Mouse (Mus musculus) lung, embryonic 14.5 days (tissue): Measurements from ENCODE around the gene Ankrd39. TPM values are rescaled to one million over a fixed set of nuclear protein-coding genes. Genes with fewer than 3 reads are reported as not detected.
"Not testable (repeated sequence)": the region's sequence is repeated elsewhere in the genome, so short reads cannot be mapped to it uniquely, and the experiment has no call there.

Experiments used
- ATAC-seq: fragments of 200-750 bp; cut with Nextera tagmentation; 2 replicates; pipeline ENCODE4 v1.8.0; 2017; ENCODE audit warnings: mild to moderate bottlenecking, moderate TSS enrichment, moderate library complexity; ENCODE audit not compliant: insufficient read depth
- DNase-seq: peaks from one replicate; pipeline ENCODE4 v3.0.0-alpha.2; 2015
- H3K27ac ChIP-seq: fragments of 300-500 bp; sonication (generic); 2 replicates; pipeline ENCODE4 v1.5.1; 2014; ENCODE audit warnings: low read depth, mild to moderate bottlenecking, moderate library complexity
- H3K27me3 ChIP-seq: fragments of 300-500 bp; sonication (generic); 2 replicates; pipeline ENCODE4 v1.6.1; 2014; ENCODE audit warnings: low read length, control low read depth; ENCODE audit not compliant: insufficient read depth
- H3K36me3 ChIP-seq: fragments of 300-500 bp; sonication (generic); 2 replicates; pipeline ENCODE4 v1.6.1; 2014; ENCODE audit warnings: control low read depth; ENCODE audit not compliant: insufficient read depth
- H3K4me1 ChIP-seq: fragments of 300-500 bp; sonication (generic); 2 replicates; pipeline ENCODE4 v1.6.1; 2014; ENCODE audit warnings: antibody characterized with exemption, control low read depth; ENCODE audit not compliant: insufficient read depth
- H3K4me2 ChIP-seq: fragments of 300-500 bp; sonication (generic); 2 replicates; pipeline ENCODE4 v1.6.1; 2014; ENCODE audit warnings: mild to moderate bottlenecking
- H3K4me3 ChIP-seq: fragments of 300-500 bp; sonication (generic); 2 replicates; pipeline ENCODE4 v1.5.1; 2014; ENCODE audit warnings: low read depth, low read length
- H3K9ac ChIP-seq: fragments of 300-500 bp; sonication (generic); 2 replicates; pipeline ENCODE4 v1.6.1; 2014
- H3K9me3 ChIP-seq: fragments of 300-500 bp; sonication (generic); 2 replicates; pipeline ENCODE4 v1.6.1; 2016; ENCODE audit warnings: low read depth, low read length, control low read depth
- CTCF ChIP-seq: IDR thresholded peaks from 2 replicates; pipeline ENCODE4 v1.5.1; 2016; ENCODE audit warnings: antibody characterized with exemption, low read depth
- WGBS: fragments of 180-500 bp; shearing (Covaris S2); extraction: QIAGEN DNeasy Blood & Tissue Kit; methylation state at CpG from one replicate; pipeline ENCODE4 v1.1.7; 2014; 5-methylcytosine and 5-hydroxymethylcytosine counted together
- polyA plus RNA-seq: library from polyadenylated mRNA; unstranded; fragments of >200 nt; fragmentation: Nextera tagmentation; extraction: Ambion mirVana; gene quantifications from 2 replicates; pipeline ENCODE4 v1.2.1, GENCODE M21; 2014

Ankrd39 gene
- polyA plus RNA-seq, 1 experiment from 2014 or later, result 19.9 TPM

DNA sequence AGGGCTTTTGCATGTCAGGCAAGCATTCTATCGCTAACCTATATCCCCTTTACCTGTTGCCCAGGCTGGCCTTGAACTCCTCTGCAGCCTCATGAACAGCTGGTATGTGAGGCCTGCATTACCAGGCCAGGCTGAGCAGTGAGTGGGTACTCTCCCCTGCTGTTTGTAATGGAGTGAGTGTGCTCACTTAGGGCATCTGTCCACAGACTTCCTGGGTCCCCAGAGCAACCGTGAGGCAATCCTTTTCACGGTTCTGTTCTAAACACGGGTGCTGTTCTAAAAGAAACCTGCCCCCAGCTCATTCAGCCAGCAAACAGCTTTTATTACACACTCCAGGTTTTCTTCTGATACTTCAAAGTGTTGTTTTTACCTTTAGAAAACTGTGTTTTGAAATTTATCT is 8.5 kb downstream of the Ankrd39 start:
- Histone ChIP-seq H3K4me1 (no peaks in the 10 kb centered on the region), H3K27ac (no peak overlapping the region), H3K9me3 (no peaks in the 10 kb centered on the region), H3K9ac (no peak overlapping the region), H3K4me2 (no peak overlapping the region), H3K27me3 (no peaks in the 10 kb centered on the region), H3K4me3 (no peak overlapping the region), H3K36me3 (peaks cover 54% of the 10 kb centered on the region)
- DNase-seq, result no peak
- ATAC-seq, result no peak
- TF ChIP-seq CTCF, result no peak
- 75% methylated on average over 4 of the region's 4 CpGs for WGBS

DNA sequence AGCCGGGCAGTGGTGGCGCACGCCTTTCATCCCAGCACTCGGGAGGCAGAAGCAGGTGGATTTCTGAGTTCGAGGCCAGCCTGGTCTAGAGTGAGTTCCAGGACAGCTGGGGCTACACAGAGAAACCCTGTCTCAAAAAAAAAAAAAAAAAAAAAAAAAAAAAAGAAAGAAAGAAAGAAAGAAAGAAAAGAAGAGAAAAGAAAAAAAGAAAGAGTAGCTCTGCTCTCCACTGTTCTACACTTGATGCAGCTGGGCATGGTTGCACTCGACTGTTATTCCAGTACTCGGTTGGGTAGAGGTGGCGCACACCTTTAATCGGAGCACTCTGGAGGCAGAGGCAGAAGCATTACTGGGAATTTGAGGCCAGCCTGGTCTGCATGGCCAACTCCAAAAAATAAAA is 10.5 kb downstream of the Ankrd39 start, which contains the start of gene Ankrd23:
Ankrd23 (minus strand) TSS at position 101 of the 400 bp plus-strand sequence.
- H3K9me3 ChIP-seq, H3K4me3 ChIP-seq, H3K4me1 ChIP-seq, H3K27me3 ChIP-seq, DNase-seq, H3K27ac ChIP-seq, H3K9ac ChIP-seq, H3K4me2 ChIP-seq, ATAC-seq: not testable (repeated sequence)
- 91% methylated on average over 9 of the region's 9 CpGs for WGBS
- peaks cover 45% of the 10 kb centered on the region for H3K36me3 ChIP-seq

DNA sequence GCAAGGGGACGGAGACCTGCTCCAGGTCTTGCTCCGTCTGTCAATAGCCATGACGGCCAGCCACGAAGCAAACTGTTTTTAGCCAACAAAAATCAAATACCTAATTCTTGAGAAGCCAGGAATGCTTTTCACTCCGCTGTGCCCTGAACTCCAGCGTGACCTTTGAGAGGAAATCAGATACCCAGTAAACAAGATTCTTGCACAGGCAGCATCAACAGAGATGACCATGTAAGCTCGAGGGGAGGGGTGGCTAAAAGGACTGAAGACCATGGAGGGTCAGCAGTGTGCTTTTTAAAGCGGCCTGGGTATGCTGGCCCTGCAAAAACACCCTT is 10.9 kb downstream of the Ankrd39 start:
- H3K27me3 ChIP-seq, result no peaks in the 10 kb centered on the region
- no peak overlapping the region for H3K4me3 ChIP-seq
- H3K9ac ChIP-seq, result no peak overlapping the region
- H3K27ac ChIP-seq, result no peak overlapping the region
- peaks cover 41% of the 10 kb centered on the region; the same call in 1 of the 2 replicates for H3K36me3 ChIP-seq
- no peak overlapping the region for H3K4me2 ChIP-seq
- no peak for TF ChIP-seq CTCF
- no peak for DNase-seq
- WGBS, result 47% methylated on average over 8 of the region's 8 CpGs
- no peaks in the 10 kb centered on the region for H3K9me3 ChIP-seq
- no peak for ATAC-seq
- H3K4me1 ChIP-seq, result no peaks in the 10 kb centered on the region

DNA sequence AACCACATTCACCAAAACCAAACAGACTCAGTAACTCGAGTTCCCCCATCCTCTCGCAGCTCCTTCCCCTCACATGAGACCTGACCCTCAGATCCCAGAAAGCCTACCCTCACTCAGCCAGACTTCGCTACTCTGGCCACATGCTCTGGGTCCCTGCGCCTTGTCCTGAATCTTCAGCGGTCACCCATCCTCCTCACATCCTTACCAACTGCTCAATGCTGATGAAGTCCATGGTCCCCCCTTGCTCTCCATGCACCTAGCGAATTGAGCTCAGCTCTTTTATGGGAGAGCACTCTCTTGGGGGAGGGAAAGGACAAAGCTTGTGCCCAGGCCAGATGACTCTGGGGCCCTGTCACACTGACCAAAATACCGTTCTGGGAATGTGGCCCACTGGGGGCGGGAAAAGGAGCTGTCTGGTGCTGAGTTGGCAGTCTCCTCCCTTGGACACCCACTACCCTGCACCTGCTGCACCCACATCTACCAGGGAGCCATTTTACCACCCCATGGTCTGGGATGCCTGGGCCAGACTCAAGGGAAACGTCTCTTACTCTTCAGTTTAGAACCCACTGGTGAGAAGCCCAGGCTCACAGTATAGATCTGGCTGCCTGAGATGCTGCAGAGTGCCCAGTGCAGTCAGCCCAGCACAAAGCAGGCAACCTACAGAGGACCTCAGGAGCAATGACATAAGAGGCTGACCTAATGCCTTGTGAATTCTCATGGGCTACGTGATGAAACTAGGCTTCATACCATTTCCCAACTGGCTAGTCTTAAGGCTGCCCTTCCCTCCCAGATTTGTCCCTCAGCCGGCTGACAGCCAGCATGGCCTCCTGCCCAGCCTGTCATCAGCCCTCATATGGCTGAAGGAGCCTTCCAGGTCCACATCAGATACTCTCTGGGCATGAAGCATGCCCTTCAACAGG is 11.5 kb downstream of the Ankrd39 start:
- ATAC-seq, result no peak
- DNase-seq, result no peak
- Histone ChIP-seq H3K4me3 (no peak overlapping the region), H3K4me1 (no peaks in the 10 kb centered on the region), H3K4me2 (no peak overlapping the region), H3K27me3 (no peaks in the 10 kb centered on the region), H3K27ac (no peak overlapping the region), H3K36me3 (peaks cover 42% of the 10 kb centered on the region; the same call in 1 of the 2 replicates), H3K9me3 (no peaks in the 10 kb centered on the region), H3K9ac (no peak overlapping the region)
- WGBS, result 77% methylated on average over 11 of the region's 11 CpGs
- no peak for TF ChIP-seq CTCF

DNA sequence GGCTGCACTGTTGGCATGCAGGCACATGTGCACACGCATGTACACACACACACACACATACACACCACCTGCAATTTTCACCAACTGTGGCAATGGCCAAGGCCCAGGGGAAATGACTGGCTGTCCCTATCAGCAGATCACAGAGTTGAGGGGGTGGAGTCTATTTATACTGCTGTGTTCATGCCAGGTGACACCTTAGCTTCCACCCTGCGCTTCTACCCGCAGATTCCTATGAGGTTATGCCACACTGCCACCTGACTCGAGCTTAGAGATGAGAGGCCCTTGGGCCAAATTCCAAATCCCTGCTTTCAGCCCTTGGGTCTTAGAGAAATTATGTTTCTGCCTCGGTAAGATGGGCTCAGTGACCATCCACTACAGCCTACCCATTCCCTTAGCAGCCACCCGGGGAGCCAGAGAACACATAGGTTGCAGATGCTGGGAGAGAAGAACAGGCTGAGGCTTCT is 12.6 kb downstream of the Ankrd39 start:
- no peak overlapping the region for H3K4me3 ChIP-seq
- no peak overlapping the region for H3K9ac ChIP-seq
- ATAC-seq (no peak), DNase-seq (no peak)
- H3K4me1 ChIP-seq, result no peaks in the 10 kb centered on the region
- H3K9me3 ChIP-seq, result no peaks in the 10 kb centered on the region
- H3K36me3 ChIP-seq, result peaks cover 32% of the 10 kb centered on the region; the same call in 1 of the 2 replicates
- no peak overlapping the region for H3K4me2 ChIP-seq
- 0 out of 2 replicates have a peak, but pooled peaks have one; percentile 17 for TF ChIP-seq CTCF
- H3K27me3 ChIP-seq, result no peaks in the 10 kb centered on the region
- no peak overlapping the region for H3K27ac ChIP-seq
- 63% methylated on average over 6 of the region's 6 CpGs for WGBS

DNA sequence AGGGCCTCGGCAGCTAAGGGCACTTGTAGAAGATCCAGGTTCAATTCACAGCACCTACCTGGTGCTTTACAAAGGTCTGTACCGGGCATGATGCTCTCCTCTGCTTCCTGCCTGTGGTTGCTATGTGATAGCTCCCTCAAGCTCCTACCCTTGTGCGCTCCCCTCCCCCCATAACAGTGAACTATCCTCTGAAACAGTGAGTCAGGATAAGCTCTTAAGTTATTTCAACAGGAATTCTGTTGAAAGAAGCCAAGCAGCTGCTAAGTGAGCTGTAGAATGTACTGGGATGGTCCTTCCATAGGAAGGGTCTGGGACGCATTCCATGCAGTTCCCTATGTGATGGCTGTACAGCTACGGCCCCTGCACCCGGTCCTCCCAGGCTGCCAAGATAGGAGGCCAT is 13.7 kb downstream of the Ankrd39 start:
- 63% methylated on average over 6 of the region's 6 CpGs for WGBS
- ATAC-seq (no peak), DNase-seq (peak; percentile 34)
- no peak for TF ChIP-seq CTCF
- Histone ChIP-seq H3K4me1 (no peaks in the 10 kb centered on the region), H3K36me3 (peaks cover 21% of the 10 kb centered on the region; the same call in 1 of the 2 replicates), H3K27me3 (no peaks in the 10 kb centered on the region), H3K9ac (no peak overlapping the region), H3K4me3 (no peak overlapping the region), H3K4me2 (no peak overlapping the region), H3K9me3 (no peaks in the 10 kb centered on the region), H3K27ac (no peak overlapping the region)

DNA sequence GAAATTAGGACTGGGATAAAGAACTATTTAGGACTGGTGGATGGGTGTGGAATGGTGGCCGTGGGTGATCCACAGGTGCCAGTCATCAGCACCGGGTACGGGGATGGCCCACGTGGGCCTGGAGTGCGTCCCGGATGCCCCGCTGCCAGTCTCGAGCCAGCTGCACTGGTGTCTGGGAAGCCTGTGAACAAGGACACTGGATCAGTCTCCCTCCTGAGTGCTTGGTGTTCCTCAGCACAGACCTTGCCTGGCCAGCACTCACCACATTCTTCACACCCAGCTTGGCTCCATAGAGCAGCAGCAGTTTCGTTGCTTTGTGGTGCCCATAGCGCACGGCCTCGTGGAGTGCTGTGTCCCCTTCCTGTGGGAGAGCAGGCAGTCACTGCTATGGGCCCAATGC is 15.8 kb downstream of the Ankrd39 start:
- Histone ChIP-seq H3K9me3 (no peaks in the 10 kb centered on the region), H3K4me3 (no peak overlapping the region), H3K9ac (no peak overlapping the region), H3K27ac (no peak overlapping the region), H3K36me3 (peaks cover 19% of the 10 kb centered on the region; the same call in 1 of the 2 replicates), H3K27me3 (no peaks in the 10 kb centered on the region), H3K4me2 (no peak overlapping the region), H3K4me1 (no peaks in the 10 kb centered on the region)
- 90% methylated on average over 12 of the region's 12 CpGs for WGBS
- TF ChIP-seq CTCF, result no peak
- DNase-seq (no peak), ATAC-seq (no peak)
